Mouse (Mus musculus) midbrain, embryonic 15.5 days (tissue): ENCODE data around the gene Fkbpl. TPM values are rescaled to one million over a fixed set of nuclear protein-coding genes. Genes with fewer than 3 reads are reported as not detected.
A peak's percentile ranks its signal among the peaks of the same experiment; 100 is the strongest.

Experiments
- ATAC-seq: fragments of 200-750 bp; cut with Nextera tagmentation; replicated peaks from 2 replicates; pipeline ENCODE4 v1.8.0; 2017; ENCODE audit warnings: moderate TSS enrichment
- H3K27ac ChIP-seq: fragments of 300-500 bp; sonication (generic); 2 replicates; pipeline ENCODE4 v1.5.1; 2015; ENCODE audit warnings: mild to moderate bottlenecking, inconsistent platforms
- H3K27me3 ChIP-seq: fragments of 300-500 bp; sonication (generic); replicated peaks from 2 replicates; pipeline ENCODE4 v1.6.1; 2015; ENCODE audit warnings: inconsistent platforms
- H3K36me3 ChIP-seq: fragments of 300-500 bp; sonication (generic); replicated peaks from 2 replicates; pipeline ENCODE4 v1.6.1; 2015; ENCODE audit warnings: inconsistent platforms
- H3K4me1 ChIP-seq: fragments of 300-500 bp; sonication (generic); 2 replicates; pipeline ENCODE4 v1.6.1; 2015; ENCODE audit warnings: inconsistent platforms
- H3K4me2 ChIP-seq: fragments of 300-500 bp; sonication (generic); 2 replicates; pipeline ENCODE4 v1.6.1; 2015; ENCODE audit warnings: inconsistent platforms, mild to moderate bottlenecking, moderate library complexity
- H3K4me3 ChIP-seq: fragments of 300-500 bp; sonication (generic); 2 replicates; pipeline ENCODE4 v1.5.1; 2015; ENCODE audit warnings: mild to moderate bottlenecking, inconsistent platforms
- H3K9ac ChIP-seq: fragments of 300-500 bp; sonication (generic); 2 replicates; pipeline ENCODE4 v1.6.1; 2015; ENCODE audit warnings: mild to moderate bottlenecking, inconsistent platforms
- H3K9me3 ChIP-seq: fragments of 300-500 bp; sonication (generic); 2 replicates; pipeline ENCODE4 v1.6.1; 2016; ENCODE audit warnings: inconsistent platforms
- WGBS: fragments of 180-500 bp; shearing (Covaris S2); methylation state at CpG from one replicate; pipeline ENCODE4 v1.1.7; 2015; ENCODE audit warnings: mixed read lengths; 5-methylcytosine and 5-hydroxymethylcytosine counted together
- polyA plus RNA-seq: library from polyadenylated mRNA; unstranded; fragments of >200 nt; fragmentation: Nextera tagmentation; extraction: Ambion mirVana; gene quantifications from 2 replicates; pipeline ENCODE4 v1.2.1, GENCODE M21; 2015

Fkbpl gene
- polyA plus RNA-seq, 1 experiment from 2014 or later: 16.0 TPM

DNA sequence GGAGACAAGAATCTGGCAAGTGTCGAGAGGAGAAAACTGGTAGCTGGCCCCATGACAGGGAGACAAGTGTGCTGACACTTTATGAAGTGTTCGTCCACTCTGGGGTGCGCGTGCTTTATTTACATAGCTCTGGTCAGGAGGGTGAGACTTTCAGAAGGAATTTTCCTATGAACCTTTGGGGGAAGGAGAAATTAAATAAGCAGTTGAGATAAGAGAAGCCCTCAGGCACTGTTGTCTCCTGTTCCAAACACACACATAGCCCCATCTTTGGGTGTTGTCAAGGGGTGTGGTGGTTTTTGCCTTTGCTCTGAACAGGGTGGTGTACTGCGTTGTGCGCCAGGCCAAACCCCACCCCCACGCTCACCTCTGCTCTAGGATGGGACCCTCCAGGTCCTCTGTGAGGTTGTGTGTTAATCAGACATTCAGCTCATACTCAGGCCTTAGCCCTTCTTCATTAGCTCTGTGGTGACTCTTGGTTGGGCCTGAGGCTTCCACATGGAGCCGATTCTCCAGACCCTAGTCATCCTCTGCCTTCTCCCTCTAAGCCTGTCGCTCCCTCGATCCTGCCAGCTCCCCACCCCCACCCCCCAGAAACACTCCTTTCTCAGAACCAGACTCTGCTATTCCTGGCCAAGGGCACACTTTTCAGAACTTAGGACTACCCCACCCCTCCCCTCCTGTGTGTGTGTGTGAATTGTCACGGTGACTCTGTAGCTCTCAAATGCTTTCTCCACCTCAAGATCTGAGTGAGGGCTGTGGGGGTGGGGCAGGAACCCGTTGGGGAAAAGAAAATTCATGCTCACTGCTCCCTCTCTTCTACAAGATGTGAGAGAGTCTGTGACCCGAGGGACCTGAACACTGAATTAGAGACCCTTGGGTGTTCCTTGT lies 30.9 kb downstream of the Fkbpl start:
- H3K27ac ChIP-seq: no peak overlapping the region
- H3K4me1 ChIP-seq: peaks cover 18% of the 10 kb centered on the region
- no peak overlapping the region for H3K4me3 ChIP-seq
- H3K4me2 ChIP-seq: no peak overlapping the region
- H3K9ac ChIP-seq: no peak overlapping the region
- peaks cover 42% of the 10 kb centered on the region for H3K27me3 ChIP-seq
- H3K36me3 ChIP-seq: no peaks in the 10 kb centered on the region
- WGBS: 75% methylated on average over 13 of the region's 13 CpGs
- ATAC-seq: no peak
- no peaks in the 10 kb centered on the region for H3K9me3 ChIP-seq

DNA sequence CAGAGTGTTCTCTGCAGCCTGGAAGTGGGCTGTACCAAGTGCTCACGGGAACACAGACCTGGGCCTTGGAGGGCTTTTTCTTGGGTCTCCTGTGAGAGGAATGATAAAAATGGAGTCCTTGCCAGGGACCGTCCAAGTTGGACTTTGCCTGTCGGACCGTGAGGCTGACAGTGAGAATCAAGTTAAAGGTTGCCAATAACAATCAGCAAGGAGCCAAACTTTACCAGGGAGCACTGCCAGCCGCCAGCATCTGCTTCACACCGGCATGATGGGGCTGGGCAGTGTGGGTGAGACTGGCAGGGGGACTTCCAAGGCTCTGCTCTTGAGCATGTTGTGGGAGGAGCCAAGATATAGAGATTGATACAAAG lies 31.5 kb downstream of the Fkbpl start:
- Histone ChIP-seq H3K9me3 (no peaks in the 10 kb centered on the region), H3K4me2 (no peak overlapping the region), H3K27ac (no peak overlapping the region), H3K36me3 (no peaks in the 10 kb centered on the region), H3K4me1 (peaks cover 16% of the 10 kb centered on the region), H3K27me3 (peaks cover 35% of the 10 kb centered on the region), H3K4me3 (no peak overlapping the region), H3K9ac (no peak overlapping the region)
- 82% methylated on average over 6 of the region's 6 CpGs for WGBS
- no peak for ATAC-seq

DNA sequence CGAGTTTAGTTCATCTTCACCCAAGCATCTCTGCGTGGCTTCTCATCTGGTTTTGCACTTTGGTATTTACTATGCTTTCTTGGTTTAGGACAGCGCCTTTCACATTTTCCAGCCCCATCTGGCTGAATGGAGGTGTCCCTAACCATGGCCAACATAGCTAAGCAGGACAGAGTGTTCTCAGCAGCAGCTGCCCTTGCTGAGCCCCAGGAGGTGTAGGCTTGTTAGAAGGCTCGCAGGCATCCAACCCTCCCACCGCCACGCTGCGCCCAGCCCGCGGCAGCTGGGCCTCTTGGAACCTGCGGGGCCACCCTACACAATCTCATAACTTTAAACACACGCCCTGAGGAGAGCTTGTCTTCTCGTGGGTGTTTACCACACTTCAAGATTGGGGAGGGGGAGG lies 32.1 kb downstream of the Fkbpl start:
- H3K27ac ChIP-seq: no peak overlapping the region
- no peak overlapping the region for H3K4me3 ChIP-seq
- peaks cover 10% of the 10 kb centered on the region for H3K4me1 ChIP-seq
- no peak overlapping the region for H3K9ac ChIP-seq
- H3K27me3 ChIP-seq: peaks cover 29% of the 10 kb centered on the region
- ATAC-seq: no peak
- no peak overlapping the region for H3K4me2 ChIP-seq
- 77% methylated on average over 12 of the region's 12 CpGs for WGBS
- H3K9me3 ChIP-seq: no peaks in the 10 kb centered on the region
- H3K36me3 ChIP-seq: no peaks in the 10 kb centered on the region

DNA sequence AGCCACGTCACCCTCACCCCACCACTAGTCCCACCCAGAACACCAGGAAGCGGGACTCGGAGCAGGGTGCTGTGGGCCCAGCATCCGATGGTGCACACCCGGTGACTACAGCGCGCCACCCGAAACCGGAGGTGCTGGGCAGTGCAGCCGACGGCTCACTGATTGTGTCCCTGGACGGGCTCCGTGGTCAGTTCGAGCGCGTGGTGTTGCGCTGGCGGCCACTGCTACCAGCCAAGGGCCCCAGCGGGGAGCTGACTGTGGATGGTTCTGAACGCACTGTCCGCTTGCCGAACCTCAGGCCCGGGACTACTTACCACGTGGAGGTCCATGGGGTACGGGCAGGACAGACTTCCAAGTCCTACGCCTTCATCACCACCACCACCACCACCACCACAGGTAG lies 35.6 kb downstream of the Fkbpl start:
- Histone ChIP-seq H3K27me3 (no peaks in the 10 kb centered on the region), H3K4me3 (no peak overlapping the region), H3K9ac (no peak overlapping the region), H3K9me3 (no peaks in the 10 kb centered on the region), H3K4me1 (no peaks in the 10 kb centered on the region), H3K27ac (no peak overlapping the region), H3K36me3 (no peaks in the 10 kb centered on the region), H3K4me2 (no peak overlapping the region)
- ATAC-seq: no peak
- 82% methylated on average over 26 of the region's 26 CpGs for WGBS

DNA sequence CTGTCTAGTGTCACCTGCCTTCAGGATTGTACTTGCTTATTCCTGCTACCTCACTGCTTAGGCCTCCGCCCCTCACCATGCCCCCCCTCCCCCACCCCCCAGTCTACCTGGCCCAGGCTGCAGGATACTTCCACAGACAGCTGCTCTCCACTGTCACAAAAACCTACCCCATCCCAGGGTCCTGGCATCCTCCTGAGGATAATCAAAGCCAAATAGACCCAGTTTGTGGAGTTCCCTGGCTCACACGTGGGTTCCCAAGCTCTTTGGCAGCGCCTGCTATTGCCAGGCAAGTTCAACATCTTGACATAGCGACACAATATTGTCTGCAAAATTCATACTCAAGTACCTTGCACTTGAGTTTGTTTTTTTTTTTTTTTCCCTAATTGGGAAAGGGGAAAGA lies 36.1 kb downstream of the Fkbpl start:
- no peak overlapping the region for H3K4me2 ChIP-seq
- H3K27me3 ChIP-seq: no peaks in the 10 kb centered on the region
- no peak for ATAC-seq
- H3K27ac ChIP-seq: no peak overlapping the region
- no peaks in the 10 kb centered on the region for H3K36me3 ChIP-seq
- H3K4me3 ChIP-seq: no peak overlapping the region
- no peaks in the 10 kb centered on the region for H3K9me3 ChIP-seq
- H3K9ac ChIP-seq: no peak overlapping the region
- H3K4me1 ChIP-seq: no peaks in the 10 kb centered on the region
- 78% methylated on average over 4 of the region's 4 CpGs for WGBS

DNA sequence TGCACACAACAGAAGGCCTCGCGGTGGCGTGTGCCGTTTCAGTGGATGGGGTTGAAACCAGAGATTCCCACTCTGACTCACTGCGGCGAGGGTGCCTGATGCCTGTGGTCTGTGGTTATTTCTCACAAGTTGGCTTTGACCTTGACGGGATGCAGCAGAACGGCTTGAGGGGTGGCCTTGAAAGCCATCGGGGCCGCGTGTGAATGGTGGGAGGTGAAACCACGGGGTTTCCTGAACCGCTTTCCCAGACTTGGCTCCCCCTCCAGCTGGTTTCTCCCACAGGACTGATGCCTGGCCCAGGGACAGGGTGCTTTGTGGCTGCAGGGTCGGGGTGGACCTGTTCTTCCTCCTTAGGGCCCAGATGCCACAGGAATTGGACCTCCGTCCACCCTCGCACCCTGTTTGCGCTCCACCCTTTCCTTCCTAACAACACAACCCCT lies 36.6 kb downstream of the Fkbpl start:
- no peaks in the 10 kb centered on the region for H3K4me1 ChIP-seq
- H3K4me3 ChIP-seq: no peak overlapping the region
- 81% methylated on average over 17 of the region's 17 CpGs for WGBS
- H3K9me3 ChIP-seq: no peaks in the 10 kb centered on the region
- H3K27ac ChIP-seq: no peak overlapping the region
- no peaks in the 10 kb centered on the region for H3K27me3 ChIP-seq
- no peaks in the 10 kb centered on the region for H3K36me3 ChIP-seq
- H3K9ac ChIP-seq: no peak overlapping the region
- ATAC-seq: no peak
- no peak overlapping the region for H3K4me2 ChIP-seq

DNA sequence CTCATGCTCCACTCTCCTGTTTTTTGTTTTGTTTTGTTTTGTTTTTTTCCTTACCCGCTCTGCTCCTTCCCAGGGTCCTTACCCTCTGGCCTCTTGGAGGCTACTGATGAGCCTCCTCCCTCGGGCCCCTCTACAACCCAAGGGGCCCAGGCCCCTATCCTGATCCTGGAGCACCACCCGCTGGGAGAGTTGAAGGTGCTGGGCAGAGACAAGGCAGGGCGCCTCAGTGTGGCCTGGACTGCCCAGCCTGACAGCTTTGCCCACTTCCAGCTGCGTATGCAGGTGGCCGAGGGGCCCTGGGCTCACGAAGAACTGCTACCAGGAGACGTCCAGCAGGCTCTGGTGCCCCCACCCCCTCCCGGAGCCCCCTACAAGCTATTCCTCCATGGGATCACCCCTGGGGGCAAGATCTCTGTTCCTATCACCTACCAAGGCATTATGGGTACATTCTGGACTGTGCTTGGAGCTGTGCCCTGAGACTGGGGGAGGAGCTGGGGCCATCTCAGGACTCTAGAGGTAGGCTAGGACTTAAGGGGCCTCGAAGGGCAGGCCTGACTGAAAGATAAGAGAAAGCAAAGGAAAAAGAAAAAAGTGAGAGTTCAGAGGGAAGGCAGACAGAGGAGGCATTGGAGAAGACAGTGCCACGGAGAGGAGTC lies 37.4 kb downstream of the Fkbpl start:
- Histone ChIP-seq H3K4me3 (no peak overlapping the region), H3K27me3 (no peaks in the 10 kb centered on the region), H3K27ac (no peak overlapping the region), H3K4me2 (no peak overlapping the region), H3K9ac (no peak overlapping the region), H3K36me3 (no peaks in the 10 kb centered on the region), H3K4me1 (no peaks in the 10 kb centered on the region), H3K9me3 (no peaks in the 10 kb centered on the region)
- ATAC-seq: no peak
- 70% methylated on average over 11 of the region's 11 CpGs for WGBS

DNA sequence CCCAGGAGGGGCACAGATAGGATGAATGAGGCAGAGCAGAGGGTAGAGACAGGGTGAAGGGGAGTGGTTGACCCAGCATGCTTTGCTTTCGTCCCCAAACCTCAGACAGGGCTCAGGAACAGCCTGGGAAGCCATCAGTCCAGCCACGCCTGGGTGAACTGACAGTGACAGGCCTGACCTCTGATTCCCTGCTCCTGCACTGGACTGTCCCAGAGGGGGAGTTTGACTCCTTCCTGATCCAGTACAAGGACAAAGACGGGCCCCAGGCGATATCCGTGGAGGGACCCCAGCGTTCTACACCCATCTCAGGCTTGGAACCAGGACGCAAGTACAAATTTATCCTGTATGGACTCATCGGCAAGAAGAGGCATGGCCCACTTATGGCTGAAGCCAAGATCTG lies 38.6 kb downstream of the Fkbpl start:
- Histone ChIP-seq H3K9ac (no peak overlapping the region), H3K27me3 (no peaks in the 10 kb centered on the region), H3K4me2 (no peak overlapping the region), H3K27ac (no peak overlapping the region), H3K9me3 (no peaks in the 10 kb centered on the region), H3K36me3 (no peaks in the 10 kb centered on the region), H3K4me3 (no peak overlapping the region), H3K4me1 (no peaks in the 10 kb centered on the region)
- no peak for ATAC-seq
- 72% methylated on average over 8 of the region's 8 CpGs for WGBS

DNA sequence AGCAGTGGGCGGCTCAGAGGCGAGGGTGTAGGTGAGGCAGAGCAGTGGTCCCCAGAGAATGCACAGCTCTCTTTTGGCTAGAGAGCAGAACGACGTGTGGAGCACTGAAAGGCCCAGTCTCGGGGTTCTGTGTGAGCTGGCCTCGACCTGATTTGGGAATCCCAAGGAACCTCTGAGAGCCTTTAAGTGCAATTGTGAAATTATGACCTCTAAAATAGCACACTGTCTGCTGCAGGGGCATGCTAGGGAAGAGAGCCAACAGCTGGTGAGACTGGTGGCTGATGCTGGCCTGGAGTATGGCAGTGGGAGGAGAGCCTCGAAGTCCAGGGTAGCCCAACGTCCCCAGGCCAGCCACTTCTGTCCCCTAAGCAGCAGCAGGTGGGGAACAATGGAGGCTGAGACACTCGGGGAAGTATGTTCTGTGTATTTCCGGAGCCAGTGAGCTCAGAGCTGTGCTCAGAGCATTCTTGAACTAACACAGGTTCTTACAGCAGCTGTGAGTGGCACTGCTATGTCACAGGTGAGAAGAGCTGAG lies 39.2 kb downstream of the Fkbpl start:
- Histone ChIP-seq H3K9me3 (no peaks in the 10 kb centered on the region), H3K27me3 (no peaks in the 10 kb centered on the region), H3K4me2 (no peak overlapping the region), H3K36me3 (no peaks in the 10 kb centered on the region), H3K4me3 (no peak overlapping the region), H3K4me1 (no peaks in the 10 kb centered on the region), H3K9ac (no peak overlapping the region), H3K27ac (no peak overlapping the region)
- ATAC-seq: no peak
- 66% methylated on average over 10 of the region's 10 CpGs for WGBS

DNA sequence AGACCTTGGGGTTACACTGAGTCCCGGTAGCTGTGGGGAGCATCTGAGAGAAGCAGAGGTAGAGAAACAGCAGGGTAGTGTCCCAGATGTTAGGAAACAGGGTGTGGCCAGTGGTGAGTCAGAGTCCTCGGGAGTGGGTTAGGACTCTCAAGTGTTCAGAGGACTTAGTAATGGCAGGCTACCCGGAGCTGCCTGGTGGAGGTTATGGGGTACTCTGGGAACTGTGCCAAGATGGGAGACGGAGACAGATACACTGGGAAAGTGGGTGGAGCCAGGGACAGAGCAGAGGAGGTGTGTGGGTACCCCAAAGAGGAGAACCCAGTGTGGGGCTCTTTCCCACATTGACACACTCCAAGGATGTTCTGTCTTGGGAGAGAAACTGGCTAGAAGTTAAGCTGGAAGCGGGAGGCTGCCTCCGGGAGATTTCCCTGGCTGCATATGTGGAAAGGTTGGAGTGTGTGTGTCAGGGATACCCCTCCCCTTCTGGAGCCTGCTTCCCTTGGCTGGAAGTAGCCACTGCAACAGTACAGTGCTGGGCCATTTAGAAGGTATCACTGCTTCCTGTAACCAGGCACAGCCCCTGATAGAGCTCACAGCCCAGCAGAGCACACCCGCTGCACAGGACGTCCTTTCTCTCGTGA lies 39.8 kb downstream of the Fkbpl start:
- no peak overlapping the region for H3K4me3 ChIP-seq
- no peak for ATAC-seq
- H3K27me3 ChIP-seq: no peaks in the 10 kb centered on the region
- H3K36me3 ChIP-seq: no peaks in the 10 kb centered on the region
- no peak overlapping the region for H3K4me2 ChIP-seq
- 80% methylated on average over 9 of the region's 9 CpGs for WGBS
- H3K9ac ChIP-seq: no peak overlapping the region
- no peak overlapping the region for H3K27ac ChIP-seq
- no peaks in the 10 kb centered on the region for H3K4me1 ChIP-seq
- no peaks in the 10 kb centered on the region for H3K9me3 ChIP-seq

DNA sequence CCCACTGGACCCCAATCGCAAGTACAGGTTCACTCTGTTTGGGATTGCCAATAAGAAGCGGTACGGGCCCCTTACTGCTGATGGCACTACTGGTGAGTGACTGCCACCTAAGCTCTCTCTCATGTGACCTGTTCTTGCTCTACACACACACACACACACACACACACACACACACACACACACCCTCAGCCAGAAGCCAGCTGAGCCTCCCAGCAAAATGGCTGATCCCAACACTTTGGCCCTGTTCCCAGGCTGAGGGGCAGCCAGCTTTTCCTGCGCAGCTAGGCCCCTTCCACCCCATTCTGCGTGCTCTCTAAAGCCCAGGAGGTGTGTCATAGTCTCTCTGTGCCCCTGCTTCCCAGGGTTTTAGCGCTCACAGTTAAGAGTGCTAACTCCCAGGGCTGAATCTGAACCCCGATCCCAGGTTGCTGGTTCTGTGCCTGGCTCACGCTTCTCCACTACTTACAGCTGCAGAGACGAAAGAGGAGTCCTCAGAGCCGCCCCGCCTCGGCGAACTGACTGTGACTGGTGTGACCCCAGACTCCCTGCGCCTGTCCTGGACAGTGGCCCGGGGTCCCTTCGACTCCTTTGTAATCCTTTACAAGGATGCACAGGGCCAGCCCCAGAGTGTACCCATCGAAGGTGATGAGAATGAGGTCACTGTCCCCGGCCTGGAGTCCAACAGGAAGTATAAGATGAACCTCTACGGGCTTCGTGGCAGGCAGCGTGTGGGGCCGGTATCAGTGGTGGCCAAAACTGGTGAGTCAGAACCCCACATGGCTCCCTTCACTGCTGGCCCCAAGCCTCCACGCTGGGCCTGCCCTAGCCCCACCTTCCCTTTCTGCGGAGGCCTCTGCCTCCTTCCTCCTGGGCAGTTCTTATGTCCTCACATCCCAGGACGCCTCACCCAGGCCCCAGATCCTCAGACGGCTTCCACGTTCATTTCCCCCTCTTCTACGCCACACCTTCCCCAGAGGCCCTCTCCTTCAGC lies 40.9 kb downstream of the Fkbpl start:
- no peak overlapping the region for H3K9ac ChIP-seq
- no peaks in the 10 kb centered on the region for H3K9me3 ChIP-seq
- H3K4me3 ChIP-seq: no peak overlapping the region
- H3K36me3 ChIP-seq: no peaks in the 10 kb centered on the region
- ATAC-seq: peak; percentile 30; the same call in 1 of the 2 replicates
- H3K27ac ChIP-seq: no peak overlapping the region
- WGBS: 80% methylated on average over 28 of the region's 28 CpGs
- no peak overlapping the region for H3K4me2 ChIP-seq
- no peaks in the 10 kb centered on the region for H3K27me3 ChIP-seq
- H3K4me1 ChIP-seq: no peaks in the 10 kb centered on the region
